Mouse (Mus musculus): Measurements from ENCODE around the gene Sult5a1.

Sult5a1 gene

GRCm38 (mm10) chr8:123157888-123158465 is at the start of gene Sult5a1:
Gene Sult5a1 (minus strand): TSS chr8:123158315.
- DNase-seq (ENCODE audit: low spot score in 2 of 2) = no peak

GRCm38 (mm10) chr8:123203571-123203970 is 45.5 kb upstream of the Sult5a1 start:
- DNase-seq (ENCODE audit: low spot score in 2 of 2) = no peak

- DNase-seq (ENCODE audit: low spot score in 2 of 2) = peak; percentile 70 to 91
Measured at GRCm38 (mm10) chr8:123202288-123202687, 44.2 kb upstream of the Sult5a1 start.

- DNase-seq (ENCODE audit: low spot score in 2 of 2) = no peak
Measured at GRCm38 (mm10) chr8:123199864-123200263, 41.7 kb upstream of the Sult5a1 start.

- DNase-seq (ENCODE audit: low spot score in 2 of 2) = peak; percentile 77 to 78
Measured at GRCm38 (mm10) chr8:123197016-123197415, 38.9 kb upstream of the Sult5a1 start.

- no peak for DNase-seq (ENCODE audit: low spot score in 2 of 2)
Measured at GRCm38 (mm10) chr8:123193771-123194170, 35.7 kb upstream of the Sult5a1 start.

DNA sequence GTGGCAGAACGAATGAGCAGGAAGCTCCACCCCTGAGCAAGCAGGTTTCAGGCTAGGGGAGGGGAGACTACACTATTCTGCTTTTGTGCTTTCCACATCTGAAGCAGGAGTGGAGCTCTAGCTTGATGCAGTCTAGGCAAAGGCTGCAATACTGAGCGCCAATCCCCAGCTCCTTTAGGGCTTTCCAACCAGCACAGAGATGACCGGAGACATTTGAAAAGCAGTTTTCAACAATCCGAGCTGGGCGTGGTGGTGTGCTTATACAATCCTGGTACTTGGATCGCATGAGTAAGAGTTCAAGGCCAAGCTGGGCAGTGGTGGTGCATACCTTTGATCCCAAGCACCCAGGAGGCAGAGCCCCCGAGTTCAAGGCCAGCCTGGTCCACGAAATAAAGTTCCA is 33.8 kb upstream of the Sult5a1 start:
- no peak for DNase-seq (ENCODE audit: low spot score in 2 of 2)

GRCm38 (mm10) chr8:123190678-123191077 is 32.6 kb upstream of the Sult5a1 start:
- peak; percentile 67 to 82 for DNase-seq (ENCODE audit: low spot score in 2 of 2)

DNA sequence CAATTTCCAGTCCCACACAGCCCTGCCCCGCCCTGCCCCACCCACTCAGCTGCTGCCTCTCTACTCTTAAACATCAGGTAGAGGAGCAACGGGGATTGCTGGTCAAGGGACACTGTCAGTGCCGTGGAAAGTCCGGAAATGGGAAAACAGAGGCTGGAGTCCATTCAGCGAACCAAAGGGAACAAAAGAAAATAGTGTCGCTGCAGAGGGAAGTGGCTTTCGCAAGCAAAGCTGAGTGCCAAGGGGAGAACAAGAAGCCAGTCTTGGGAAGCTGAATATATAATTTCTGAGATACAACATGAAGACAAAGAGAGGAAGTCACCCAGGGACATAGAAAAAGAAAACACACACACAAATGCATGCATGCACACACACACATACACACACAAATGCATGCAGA is 30.7 kb upstream of the Sult5a1 start:
- no peak for DNase-seq (ENCODE audit: low spot score in 2 of 2)

- DNase-seq (ENCODE audit: low spot score in 2 of 2) = no peak
Measured at GRCm38 (mm10) chr8:123188006-123188405, 29.9 kb upstream of the Sult5a1 start.

DNA sequence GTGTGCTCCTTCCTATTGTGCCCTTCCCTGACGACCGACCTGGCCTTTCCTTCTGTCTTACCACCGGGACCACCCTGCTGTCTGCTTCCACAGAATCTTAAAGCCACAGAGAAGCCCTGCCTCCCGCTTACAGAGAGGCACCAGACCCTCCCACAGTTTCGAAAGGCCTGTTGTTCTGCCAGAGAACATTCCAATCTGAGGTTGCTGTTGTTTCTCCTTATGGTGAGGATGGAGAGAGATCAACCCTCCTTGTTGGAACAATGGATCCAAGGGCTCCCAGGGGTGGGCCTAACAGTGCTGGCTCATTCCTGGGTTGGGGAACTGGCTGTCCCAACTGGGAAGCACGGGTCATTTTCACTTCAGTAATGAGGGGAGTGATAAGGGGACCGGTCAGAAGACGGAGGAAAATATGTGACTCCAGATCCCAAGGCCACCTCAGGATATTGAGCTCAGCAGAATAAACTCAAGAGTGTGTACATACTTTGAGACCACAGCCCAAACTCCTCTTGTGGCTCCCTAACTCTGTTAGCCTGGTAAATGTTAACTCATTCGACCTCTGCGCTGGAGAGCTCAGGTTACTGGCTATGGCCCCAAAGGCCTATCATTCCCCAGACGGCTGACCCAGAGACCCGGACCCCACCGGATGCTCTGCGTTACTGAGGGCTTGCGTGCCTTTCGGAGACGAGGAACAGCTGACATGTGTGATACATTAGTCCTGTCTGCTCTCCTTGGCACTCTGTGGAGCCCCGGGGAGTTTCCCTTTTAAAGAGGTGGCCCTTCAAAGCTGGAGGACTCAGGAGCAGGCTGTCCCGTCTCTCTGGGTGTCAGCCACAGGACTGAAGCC is 27.7 kb upstream of the Sult5a1 start, which contains the start of gene Dpep1:
TSS of gene Dpep1 (plus strand) at position 677 of the 844 bp plus-strand sequence.
- no peak for DNase-seq (ENCODE audit: low spot score in 2 of 2)

GRCm38 (mm10) chr8:123181391-123181790 is 23.3 kb upstream of the Sult5a1 start:
- DNase-seq (ENCODE audit: low spot score in 2 of 2) = no peak

- DNase-seq (ENCODE audit: low spot score in 2 of 2) = peak in 1 of 2 experiments; percentile 49
Measured at GRCm38 (mm10) chr8:123156070-123156773, 1.9 kb downstream of the Sult5a1 start.

GRCm38 (mm10) chr8:123155177-123155576 is 2.9 kb downstream of the Sult5a1 start:
- DNase-seq (ENCODE audit: low spot score in 2 of 2) = no peak

DNA sequence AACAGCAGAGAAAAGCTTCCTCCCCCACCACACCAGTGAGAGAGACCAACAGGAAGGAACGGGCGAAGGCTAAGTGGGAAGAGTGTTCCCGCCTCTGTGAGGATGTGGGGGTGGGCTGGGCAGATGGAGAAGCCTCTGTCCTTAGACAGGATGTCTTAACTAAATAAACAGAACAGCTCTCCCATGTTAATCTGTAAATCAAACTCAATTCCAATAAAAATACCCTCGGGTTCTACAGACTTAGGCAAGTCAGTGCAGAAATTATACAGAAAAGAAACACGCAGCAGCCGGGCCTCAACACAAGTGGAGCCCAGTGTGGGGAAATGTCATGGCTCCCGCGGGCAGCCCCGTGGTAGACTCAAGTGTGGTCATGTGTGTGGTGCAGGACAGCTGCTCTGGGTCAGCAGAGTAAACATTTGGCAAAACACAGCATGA is 7.4 kb downstream of the Sult5a1 start:
- DNase-seq (ENCODE audit: low spot score in 2 of 2) = no peak

DNA sequence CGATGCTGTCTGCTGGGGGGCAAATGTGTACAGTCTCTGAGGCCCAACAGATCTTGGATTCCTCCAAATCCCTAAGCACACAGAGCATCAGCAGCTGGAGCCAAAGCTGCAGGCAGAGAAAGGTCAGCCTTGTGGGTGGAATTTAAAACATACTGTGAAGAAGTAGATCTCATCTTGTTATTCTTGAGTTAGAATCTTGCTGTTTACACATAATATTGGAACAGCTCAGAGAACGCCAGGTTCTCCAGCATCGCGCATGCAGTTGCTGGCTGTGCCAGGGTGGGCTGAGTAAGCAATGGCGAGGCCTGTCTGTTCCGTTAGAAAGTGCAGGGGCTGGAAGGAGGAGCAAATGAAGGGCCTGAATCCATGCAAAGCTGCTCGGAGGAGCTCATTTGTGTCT is 11.7 kb downstream of the Sult5a1 start:
- no peak for DNase-seq (ENCODE audit: low spot score in 2 of 2)

DNA sequence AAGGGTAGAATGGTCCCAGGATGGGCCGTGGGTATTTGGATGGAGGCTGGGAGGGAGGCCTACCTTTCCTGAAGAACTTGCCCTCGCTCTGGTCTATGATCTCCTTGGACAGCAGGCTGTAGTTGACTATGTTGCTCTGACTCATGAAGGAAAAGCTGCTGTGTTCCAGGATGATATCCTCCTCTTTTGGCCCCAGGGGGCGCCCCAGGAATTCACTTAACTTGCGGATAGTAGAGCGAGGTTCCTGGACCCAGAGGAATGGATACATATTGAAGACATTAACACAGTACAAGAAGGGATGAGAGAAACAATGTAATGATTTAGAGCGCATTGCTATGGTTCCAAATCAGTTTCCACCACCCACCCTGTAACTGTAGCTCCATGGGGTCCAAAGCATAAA is 12.8 kb downstream of the Sult5a1 start:
- DNase-seq (ENCODE audit: low spot score in 2 of 2) = no peak

GRCm38 (mm10) chr8:123141741-123142462 is 16.2 kb downstream of the Sult5a1 start:
- DNase-seq (ENCODE audit: low spot score in 2 of 2) = no peak

GRCm38 (mm10) chr8:123138741-123139140 is 19.4 kb downstream of the Sult5a1 start:
- DNase-seq (ENCODE audit: low spot score in 2 of 2) = no peak

DNA sequence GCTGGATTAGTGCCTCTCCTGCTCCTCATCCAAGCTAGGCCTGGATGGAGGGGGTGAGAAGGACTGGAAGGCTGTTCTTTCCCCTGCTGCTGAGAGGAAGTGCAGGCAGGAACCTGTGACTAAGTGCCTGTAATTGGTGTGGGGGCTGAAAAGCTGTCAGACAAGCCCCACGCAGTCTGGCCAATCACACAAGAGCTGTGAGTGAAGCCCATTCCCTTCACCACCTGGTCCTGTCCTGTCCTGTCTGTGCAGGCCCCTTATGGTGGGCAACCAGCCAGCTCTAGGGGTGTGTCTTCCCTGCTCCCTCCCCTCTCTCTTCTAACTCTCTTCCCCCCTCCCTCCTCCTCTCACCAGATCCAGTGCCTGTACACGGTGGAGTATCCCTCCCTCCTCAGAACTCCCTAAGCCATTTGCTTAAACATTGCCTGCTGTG is 20.5 kb downstream of the Sult5a1 start:
- no peak for DNase-seq (ENCODE audit: low spot score in 2 of 2)

DNA sequence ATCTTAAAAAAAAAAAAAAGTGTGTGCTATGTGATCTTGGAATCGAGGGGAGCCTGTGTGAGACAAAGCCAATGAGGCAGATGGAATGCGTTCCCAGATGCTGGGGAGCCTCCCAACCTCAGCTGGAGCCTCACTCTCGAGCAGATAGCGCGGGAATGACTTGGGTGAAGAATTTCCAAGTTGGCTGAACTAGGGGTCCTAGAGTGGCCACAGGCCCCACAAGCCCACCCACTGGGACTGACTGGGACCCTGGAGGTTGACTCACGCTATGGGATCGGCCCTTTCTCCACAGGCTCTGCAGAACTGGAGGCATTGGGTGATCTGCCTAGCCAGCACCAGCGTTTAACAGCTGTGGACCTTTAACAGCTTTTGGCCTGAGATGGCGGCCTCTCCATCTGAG is 21.8 kb downstream of the Sult5a1 start:
- DNase-seq (ENCODE audit: low spot score in 2 of 2) = no peak

- no peak for DNase-seq (ENCODE audit: low spot score in 2 of 2)
Measured at GRCm38 (mm10) chr8:123135806-123136205, 22.3 kb downstream of the Sult5a1 start.

All from spleen, postnatal 4 days (tissue).